Mouse (Mus musculus): ENCODE results near the gene Nrxn3. TPM values are rescaled to one million over a fixed set of nuclear protein-coding genes. Genes with fewer than 3 reads are reported as not detected.

The Nrxn3 gene
- total RNA-seq, 2 experiments from 2014 or later, result 0.05 TPM; not detected in 1

DNA sequence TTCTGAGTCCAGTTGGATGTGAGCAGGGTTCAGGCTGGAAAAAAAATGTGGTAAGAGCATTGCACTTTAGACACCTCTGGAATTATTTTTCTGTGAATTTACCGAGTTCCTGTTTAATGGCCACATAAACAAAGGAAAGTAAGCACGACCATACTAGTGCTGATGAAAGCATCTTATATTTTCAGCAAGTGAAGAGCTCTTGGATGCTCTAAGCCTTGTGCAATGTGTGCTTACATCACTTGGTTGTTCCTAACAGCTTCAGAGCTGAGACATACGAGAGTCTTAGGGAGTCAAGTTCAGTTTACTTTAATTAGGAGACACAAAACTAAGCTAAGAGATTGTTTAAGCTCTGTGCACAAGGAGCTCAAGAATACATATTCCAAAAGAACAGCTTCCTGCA lies 1231.0 kb downstream of the Nrxn3 start:
- no peak for DNase-seq

DNA sequence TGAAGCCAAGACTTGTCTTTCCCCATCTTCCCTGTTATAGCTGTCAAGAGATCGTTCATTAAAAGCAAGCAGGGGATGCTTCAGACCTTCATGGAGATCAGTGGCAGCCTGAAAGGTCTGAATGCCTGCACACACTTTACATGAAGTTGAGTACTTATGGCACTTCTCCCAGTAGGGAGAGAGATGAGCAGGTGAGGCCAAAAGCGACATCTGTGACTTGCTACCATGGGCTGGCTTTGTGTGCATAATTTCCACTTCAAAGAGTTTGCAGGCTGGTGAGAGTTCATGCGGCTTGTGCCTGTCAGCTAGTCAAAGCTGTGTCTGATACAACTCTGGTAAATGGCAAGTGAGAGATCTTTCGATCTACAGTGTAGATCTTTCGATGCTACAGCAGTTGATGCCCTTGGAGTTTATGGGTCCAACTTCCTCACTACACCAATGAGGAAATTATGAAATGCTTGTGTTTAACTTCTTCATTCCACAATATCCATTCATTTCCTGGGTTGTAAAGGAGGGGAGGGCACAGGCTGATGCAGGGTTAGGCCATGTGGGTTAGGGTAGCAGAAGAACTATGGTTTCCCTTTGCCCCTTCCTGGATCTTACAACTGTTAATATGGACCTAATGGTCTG lies 1231.9 kb downstream of the Nrxn3 start:
- DNase-seq, result no peak

DNA sequence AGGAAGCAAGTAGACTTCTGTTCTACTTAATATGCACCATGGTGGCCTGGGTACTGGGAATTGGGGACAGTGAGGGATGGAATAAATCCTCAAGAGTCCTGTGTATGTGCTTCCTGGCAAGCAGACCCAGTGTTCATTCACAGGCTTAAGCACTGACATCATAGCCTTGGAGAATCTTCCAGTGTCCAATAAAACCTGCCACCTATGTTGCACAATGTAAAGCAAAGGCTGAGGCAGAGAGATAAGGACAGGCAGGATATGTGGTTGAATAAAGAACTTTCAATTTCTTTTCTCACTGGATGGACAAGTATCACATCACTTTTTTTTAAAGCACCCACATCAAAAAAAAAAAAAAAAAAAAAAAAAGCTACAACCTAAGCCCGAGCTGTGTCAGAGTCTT lies 1240.4 kb downstream of the Nrxn3 start:
- DNase-seq, result no peak

DNA sequence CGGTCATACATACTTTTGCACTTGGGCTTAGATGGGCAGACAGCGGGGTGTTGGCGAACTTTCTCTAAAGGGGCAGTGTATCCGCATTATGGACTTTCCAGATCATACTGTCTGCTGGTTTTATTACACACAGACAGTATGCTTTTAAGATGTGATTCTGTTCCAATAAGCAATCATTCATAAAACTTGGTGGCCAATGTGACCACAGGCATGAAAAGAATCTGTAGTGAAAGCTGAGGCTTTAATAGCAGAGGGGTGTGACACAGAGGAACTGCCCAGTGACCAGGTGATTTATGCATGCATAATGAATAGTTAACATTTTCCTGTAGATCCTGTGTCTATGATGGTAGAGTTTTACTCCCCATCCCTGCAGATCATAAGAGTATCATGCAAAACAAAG lies 1254.0 kb downstream of the Nrxn3 start:
- DNase-seq, result no peak

DNA sequence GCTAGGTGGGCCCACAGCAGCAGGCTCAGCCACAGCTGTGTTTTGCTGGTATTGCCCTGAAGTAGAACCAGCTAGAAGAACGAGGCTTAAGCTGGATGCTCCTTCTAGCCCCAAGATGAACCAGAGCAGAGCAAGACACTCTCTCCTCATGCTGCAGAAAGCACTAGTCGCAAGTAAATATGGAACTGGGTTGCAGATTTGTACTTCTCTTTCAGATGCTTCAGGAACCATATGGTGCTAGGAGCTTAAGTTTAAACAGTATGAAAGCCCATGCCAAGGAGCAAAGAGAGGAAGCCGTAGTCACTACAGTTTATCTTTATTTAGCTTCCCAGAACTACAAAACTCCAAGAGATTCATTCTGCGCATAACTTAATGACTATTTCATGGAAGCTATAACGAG lies 1254.8 kb downstream of the Nrxn3 start:
- DNase-seq, result no peak

DNA sequence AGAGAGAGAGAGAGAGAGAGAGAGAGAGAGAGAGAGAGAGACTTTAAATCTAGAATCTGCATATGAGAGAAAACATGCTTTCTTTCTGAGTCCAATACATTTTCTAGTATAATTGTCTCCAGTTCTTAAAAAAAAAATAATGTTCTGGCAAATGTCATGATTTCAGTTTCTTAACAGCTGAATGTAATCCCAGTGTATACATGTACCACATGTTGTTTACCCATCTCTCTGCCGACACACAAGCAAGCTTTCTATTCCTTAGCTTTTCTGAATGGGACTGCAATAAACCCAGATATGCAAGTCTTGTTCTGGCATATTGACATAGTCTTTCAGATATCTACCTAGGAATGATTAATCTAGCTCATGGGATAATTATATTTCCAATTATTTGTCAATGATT lies 1256.5 kb downstream of the Nrxn3 start:
- no peak for DNase-seq

DNA sequence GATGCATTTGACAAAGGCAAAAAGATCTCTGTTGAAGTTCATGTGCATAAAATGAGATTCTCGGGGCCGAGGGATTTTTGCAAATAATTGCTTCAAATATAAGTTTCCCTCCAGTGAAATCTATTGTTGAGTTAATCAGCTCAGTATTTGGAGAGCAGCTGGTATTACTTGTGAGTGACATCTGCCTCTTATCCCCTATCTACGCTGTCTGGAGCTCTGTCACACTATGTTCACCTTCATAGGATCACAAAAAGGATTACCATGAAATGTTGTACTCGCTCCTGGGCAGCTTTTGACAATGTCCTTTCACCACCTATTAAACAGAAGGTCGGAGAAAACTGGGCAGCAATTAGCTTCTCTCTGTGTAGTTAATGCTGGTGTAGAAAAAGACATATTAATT lies 1259.8 kb downstream of the Nrxn3 start:
- no peak for DNase-seq

DNA sequence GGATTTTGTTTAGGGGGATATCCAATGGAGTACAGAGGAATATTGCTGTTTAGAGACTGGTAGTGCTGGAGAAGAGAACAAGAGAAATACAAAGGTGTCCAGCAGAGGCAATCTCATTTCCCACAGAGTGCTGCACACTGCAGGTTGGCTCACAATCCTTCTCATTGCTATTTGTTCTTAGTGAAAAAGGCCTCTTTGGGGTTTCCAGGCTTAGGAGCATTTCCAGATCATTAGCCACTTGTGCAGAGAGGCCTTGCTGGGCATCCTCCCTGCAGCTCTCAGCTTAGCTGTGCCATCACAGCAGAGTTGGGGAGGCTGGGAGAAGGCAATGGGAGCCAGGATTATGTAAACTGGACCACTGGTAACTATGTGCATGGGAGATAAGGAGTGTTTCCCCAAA lies 1260.7 kb downstream of the Nrxn3 start:
- no peak for DNase-seq

DNA sequence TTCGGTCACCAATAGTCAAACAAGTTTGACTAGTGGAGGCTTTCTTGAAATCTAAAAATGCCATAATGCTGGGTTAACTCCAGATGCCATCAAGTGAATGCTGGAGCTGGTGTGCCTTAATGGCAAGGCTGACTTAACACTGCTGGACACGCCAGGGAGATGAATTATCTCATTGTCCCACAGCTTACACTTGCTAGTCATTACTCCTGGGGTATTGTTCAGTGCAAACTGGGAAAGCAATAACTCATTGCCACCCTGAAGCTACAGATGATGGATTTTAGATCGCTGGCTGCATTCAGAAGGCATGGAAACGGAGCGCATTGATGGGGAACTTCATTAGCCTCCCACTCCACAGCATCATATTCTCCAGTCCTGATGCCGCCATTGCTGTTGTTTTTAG lies 1263.5 kb downstream of the Nrxn3 start:
- DNase-seq, result no peak

DNA sequence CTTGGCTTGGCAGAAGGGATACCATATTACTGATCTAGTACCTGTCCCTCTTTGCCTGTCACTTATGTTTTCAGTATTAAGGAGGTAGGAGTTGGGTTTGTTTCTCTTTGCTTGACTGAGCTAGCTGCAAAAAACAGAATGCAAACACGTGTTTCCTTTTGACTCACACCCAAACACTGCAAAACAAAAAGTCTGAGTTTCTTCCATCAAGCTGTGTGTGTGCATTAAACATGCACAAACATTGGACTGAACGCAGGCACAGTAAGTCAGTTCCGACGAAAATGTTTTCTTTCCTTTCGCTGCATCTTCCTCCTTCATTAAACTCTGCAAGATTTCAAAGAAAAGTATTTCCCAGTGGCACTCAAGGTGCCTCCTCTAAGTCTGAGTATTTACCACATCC lies 1270.6 kb downstream of the Nrxn3 start:
- no peak for DNase-seq

DNA sequence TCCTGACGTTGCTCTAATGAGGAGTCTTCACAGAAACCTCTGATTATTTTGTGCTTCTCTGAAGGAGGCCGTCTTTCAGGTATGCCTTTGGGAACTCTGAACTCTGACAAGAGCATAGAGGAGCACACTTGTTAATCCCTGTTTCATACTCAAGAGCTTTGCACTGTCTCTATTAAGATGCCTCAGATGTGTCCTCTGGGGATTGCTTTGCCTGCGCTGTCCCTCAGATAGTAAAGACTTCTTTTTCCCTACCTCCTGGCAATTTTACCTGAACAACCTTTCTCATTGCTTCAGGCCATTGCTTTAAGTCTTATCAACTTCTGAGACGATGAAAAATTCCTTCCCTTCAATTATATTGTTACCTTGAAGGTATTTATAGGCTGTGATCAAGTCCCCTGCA lies 1272.7 kb downstream of the Nrxn3 start:
- no peak for DNase-seq

DNA sequence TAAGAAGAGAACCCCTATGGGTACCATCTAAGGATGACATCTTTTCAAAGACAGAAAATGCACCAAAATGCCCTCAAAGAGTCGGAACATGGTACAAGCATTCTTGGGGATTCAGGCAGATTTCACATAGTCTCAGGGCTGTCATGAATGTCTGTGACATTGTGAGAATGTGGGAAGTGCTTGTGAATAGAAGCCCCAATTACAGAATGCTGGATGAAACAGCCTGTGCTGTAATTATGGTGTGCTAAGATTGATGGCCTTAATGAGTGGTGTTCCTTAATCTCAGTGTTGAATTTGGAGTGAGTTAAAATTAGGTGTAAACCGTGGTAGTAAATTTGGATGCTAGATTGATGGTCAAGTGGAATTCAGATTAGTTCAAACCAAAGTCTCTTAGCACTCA lies 1287.6 kb downstream of the Nrxn3 start:
- no peak for DNase-seq

DNA sequence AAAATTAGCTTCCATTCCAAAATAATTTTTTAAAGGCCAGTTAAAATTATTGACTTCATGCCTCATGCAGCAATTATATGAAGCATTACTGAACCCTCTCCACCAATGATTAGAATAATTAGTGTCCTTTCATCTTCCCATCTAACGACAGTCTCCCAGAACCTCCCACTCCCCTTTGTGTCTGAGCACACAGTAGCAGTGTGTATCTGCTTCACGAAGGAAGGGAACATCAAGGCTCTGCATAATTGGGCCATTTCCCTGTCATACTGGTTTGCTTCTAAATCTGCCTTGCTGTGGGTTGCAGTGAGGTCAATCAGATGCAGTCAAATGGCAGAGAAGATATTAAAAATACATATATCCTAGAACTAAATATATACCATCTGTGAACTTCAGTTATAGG lies 1291.3 kb downstream of the Nrxn3 start:
- no peak for DNase-seq

DNA sequence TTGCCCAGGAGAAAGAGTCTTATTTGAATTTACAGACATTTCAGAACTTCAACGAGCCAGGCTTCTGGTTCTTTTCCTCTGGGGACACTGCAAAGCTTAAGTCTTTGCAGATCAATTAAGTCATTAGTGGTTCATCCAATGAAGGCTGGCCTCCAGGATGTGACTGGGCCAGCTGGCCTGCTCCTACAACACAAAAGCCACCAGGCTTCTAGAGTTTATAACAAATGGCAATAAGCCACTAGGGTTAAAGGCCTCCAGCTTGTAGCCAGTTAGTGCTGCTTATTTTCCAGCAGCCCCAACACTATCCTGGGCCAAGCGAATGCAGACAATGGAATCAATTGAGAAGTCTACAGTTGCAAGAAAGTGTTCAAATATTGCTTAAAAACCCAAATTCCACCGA lies 1304.3 kb downstream of the Nrxn3 start:
- peak; percentile 15 for DNase-seq

DNA sequence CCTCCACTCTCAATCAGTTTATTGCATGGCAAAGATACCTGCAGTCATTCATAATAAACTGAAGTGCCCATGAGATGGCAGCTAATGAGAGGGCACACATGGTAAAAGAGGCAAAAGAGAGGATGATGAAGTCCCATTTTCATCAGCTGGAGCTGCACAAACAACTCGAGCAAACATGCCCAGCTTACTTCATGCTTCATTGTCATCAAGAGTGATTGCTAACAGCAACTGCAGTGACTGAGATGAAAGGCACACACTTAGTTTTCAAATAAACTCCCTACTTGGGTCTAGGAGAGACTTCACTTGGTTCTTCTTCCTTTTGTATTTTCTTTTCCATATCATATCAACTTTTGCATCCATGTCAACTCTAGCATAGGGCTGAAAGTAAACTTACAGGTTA lies 1318.4 kb downstream of the Nrxn3 start:
- DNase-seq, result no peak

DNA sequence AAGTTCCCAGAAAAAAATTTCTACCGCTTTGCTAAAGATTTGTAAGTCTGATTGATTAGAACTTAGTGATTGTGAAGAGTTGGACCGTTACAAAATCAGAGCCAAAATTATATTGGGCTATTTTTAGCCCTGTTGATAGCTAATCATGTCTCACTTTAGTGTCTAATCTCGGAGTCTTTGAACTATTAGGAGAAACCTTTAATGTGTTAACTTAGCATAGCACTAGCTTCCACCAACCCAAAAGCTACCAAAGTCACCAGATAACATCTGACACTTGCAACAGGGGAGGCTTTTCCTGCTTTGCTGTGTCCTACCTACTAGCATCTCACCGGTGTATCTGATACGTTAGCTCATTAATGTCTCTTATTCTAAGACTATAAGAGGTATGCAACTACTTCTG lies 1333.6 kb downstream of the Nrxn3 start:
- no peak for DNase-seq

DNA sequence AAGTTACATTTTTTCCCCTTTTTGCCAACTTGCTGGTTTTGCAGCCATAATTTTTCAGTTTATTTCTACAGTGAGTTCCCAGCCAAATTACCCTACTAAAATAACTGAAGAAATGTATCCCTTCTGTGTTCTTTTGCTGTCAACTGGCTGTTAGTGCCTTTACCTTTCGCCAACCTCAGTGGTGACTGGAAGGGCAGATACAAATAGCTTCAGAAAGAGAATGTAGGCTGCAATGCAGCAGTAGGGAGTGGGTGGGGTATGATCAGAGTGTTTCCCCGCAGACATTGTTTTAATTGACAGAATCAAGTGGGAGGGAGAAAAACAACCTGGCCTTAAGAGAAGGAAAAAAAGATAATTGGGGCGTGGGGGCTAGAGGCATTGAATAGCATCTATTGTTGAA lies 1337.1 kb downstream of the Nrxn3 start:
- DNase-seq, result no peak

DNA sequence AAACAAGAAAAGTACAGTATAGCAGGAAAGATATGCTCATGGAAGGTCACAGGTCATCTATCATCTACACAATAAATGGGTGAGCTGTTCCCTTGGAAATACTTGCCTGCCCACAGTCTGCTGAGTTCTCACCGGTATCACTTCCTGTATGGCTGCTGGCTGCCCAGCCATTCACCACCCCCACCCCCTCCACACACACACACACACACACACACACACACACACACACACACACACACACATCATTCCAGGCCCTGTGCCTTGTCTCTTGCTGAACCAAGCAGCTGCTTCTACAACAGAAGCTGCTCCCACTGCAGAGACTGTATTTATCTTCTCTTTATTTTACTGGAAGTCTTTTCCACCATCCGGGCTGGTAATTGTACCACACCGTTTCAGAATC lies 1338.6 kb downstream of the Nrxn3 start:
- DNase-seq, result no peak

DNA sequence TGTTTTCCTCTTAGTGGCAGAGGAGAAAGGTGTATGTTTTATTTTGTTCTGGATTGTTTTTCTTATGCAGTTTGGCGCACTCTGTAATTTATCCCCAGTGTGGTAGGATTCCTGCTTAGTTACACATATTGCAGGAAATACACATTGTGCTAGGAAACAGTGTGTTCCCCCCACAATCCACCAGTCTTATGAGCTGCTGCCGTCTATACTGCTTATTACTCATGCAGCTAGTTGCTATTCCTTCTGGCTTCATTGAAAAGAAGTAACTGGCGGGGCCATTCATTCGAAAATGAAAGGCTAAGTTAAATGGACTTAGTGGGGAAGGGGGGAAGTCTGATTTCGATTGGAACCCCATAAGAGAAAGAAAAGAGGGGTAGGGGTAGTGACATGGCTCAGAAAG lies 1339.5 kb downstream of the Nrxn3 start:
- DNase-seq, result no peak

DNA sequence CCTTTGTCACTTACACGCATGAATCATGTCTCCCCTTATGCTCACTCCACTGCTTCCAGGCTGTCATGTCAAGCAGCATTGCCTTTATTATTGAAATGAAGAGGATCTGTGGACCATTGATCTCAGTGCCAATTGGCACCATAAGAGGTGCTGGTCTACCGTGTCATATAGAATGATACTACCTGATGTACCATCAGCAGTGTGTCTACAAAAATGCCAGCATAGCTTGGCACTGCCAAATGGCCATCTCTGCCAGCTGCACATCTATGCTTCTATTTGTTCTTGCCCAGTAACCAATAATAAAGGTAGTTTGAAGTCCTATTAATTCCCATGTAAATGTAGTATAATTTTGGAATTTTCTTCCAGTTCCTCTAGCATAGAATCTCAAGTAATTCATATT lies 1340.8 kb downstream of the Nrxn3 start:
- DNase-seq, result no peak

DNA sequence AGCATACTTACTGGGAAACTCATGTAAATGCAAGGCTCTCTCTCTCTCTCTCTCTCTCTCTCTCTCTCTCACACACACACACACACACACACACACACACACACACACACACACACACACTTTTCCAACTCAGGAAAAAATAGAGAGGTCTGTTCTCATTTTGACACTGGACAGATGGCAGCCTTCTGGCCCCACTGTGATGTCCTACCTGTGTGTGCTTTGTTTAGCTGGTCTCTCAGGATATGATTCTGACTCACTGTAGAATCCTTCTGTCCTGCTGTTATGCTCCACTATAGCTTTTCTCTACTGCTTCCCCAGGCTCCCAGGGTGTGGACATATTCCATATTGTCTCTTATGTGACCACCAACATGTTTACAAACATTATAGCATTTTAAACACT lies 1363.2 kb downstream of the Nrxn3 start:
- DNase-seq, result no peak

DNA sequence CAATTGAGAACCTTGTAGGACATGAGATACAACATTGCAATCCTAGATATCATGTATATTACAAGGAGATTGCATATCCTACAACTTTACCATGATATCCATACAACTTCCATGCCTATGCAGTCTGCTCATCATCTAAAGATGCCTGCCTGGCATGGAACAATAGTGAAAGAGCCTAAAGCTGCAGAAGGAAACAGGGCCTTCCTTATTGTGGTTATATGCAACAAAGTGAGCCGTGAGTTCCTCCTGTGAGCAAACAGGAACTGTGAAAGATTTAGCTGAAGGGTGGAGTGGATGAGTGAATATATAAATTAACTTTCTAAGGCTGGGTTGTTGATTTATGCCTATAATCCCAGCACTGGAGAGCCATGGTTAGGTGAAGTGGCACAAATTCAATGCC lies 1373.1 kb downstream of the Nrxn3 start:
- no peak for DNase-seq

DNA sequence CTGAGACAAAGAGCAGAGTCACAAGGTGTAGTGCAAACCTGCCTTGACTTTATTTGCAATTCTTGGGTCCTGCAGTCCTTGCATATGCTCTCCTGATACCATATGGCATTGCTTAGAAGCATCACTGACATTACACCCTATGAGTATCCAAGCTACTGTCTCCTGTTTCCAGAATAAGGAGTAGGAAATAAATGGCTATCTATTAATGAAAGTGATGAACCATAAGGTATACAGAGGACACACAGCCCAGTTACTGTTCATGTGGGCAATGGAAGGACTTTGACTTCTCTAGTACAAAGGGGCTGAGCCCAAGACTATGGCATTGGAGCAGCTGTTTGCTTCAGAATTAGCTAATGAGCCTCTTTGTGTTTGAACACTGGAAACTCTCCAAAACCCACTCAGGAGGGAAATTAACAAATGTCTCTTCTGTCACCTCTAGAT lies 1390.7 kb downstream of the Nrxn3 start:
- DNase-seq, result no peak

DNA sequence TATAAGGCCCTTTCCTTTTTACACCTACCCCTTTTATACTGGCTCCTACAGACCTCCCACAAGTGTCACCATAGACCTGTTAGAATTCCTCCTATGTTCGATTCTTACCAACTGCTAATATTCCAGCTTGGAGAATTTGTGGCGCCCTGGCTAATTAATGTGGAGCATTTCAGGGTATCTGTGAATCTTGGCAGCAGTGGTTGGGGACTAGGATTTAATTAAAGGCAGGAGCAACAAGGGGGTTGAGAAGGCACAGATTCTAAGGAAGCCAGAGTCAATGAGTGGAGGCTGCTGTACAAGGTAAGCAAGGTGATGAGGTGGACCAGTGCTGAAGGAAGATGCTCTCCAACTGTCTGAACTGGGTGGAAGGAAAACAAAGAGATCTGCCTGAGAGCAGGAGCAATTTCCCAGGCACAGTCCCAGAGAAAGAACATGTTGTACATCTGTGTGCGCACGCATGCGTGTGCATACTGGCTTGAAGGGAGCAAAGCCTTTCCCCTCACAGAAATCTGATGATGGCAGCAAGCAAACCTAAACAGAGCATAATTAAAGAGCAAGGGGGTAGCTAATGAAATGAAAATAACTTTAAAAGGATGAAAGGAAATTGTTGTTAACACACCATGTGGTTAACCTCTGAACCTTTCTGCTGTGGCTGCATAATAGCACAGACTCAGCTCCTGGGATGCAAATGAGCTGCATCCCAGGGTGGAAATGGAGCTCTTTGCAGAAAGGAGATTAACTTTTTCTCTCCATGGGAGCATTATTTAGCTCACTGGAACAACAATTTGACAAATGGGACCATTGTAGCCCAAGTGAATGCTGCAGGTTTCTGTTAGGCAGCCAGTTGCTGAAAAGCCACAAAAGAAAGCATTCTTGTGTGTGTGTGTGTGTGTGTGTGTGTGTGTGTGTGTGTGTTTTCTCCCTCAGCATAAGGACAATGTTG lies 1409.5 kb downstream of the Nrxn3 start:
- no peak for DNase-seq
